Mouse (Mus musculus): Measurements from ENCODE around the gene Icam1. TPM values are rescaled to one million over a fixed set of nuclear protein-coding genes. Genes with fewer than 3 reads are reported as not detected.
"Not testable (repeated sequence)": the region's sequence is repeated elsewhere in the genome, so short reads cannot be mapped to it uniquely, and the experiment has no call there.

Gene Icam1
- polyA plus RNA-seq, 1 experiment from 2014 or later, result 4.1 TPM

DNA sequence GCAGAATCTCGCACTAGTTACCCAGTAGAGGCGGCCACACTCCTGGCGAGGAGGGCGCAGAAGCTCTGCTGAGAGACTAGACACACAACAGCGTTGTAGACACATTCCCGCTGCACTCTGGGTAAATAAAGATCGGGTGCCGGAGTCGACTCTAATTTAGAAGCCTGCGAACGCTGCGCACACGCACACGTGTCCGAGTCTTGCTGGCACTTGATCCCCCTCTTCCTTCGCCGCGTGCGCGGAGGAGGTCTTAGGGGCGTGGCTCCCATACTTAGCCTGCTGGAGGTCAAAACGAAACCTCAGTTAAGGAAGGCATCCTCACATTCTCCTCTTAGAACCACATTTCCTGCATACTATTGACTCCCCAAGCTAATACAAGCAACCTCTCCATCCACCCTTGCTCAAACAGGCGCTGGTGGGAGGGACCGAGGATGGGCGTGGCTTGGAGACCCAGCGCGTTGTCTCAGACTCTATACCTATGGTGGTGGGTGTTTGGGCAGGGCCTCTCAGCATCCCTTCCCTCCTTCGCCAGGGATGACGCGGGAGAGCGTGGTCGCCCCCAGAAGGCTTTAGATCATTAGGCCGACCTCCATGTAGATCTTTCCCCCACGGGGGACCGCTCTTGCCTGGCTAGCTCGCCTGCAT lies 15.6 kb downstream of the Icam1 start:
- peak overlapping the region; percentile 50 for H3K4me3 ChIP-seq
- no peaks in the 10 kb centered on the region for H3K9me3 ChIP-seq
- WGBS, result 0% methylated on average over 36 of the region's 36 CpGs
- H3K27ac ChIP-seq, result no peak overlapping the region
- H3K27me3 ChIP-seq (ENCODE audit: poor library complexity, severe bottlenecking), result peaks cover 100% of the 10 kb centered on the region
- DNase-seq (ENCODE audit: extremely low spot score, low spot score), result peak; percentile 60
- no peaks in the 10 kb centered on the region for H3K36me3 ChIP-seq (replicated peaks)
- peaks cover 68% of the 10 kb centered on the region for H3K4me1 ChIP-seq

DNA sequence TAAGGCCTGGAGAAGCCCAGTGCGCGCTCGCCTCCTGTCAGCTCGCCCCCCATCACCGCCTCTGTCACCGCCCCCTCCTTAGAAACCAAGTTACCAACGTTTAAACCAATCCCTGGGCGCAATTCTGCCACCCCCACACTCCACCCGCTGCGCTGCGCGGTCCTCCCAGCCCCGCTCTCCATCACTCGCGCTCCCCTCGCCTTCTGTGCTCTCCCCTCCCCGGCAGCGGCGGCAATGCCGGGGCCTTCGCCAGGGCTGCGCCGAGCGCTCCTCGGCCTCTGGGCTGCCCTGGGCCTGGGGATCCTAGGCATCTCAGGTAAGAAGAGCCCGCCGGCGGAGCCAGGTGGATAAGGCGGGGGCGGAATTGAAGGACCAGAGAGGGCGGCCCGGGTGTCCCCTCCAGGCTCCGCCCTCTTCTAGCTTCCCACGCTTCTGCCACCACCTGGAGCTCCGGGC lies 16.1 kb downstream of the Icam1 start, which contains the start of gene Icam5:
TSS of gene Icam5 (plus strand) at position 178 of the 456 bp plus-strand sequence.
- Histone ChIP-seq H3K27ac (peak within 1 kb of the TSS; percentile 5; the same call in 1 of the 2 replicates), H3K9me3 (no peaks in the 10 kb centered on the region), H3K27me3 (ENCODE audit: poor library complexity, severe bottlenecking) (peaks cover 100% of the 10 kb centered on the region), H3K4me1 (peaks cover 74% of the 10 kb centered on the region), H3K36me3 (replicated peaks) (no peaks in the 10 kb centered on the region), H3K4me3 (peak within 1 kb of the TSS; percentile 50)
- WGBS, result under 1% methylated on average over 35 of the region's 35 CpGs
- peak; percentile 39 for DNase-seq (ENCODE audit: extremely low spot score, low spot score)

DNA sequence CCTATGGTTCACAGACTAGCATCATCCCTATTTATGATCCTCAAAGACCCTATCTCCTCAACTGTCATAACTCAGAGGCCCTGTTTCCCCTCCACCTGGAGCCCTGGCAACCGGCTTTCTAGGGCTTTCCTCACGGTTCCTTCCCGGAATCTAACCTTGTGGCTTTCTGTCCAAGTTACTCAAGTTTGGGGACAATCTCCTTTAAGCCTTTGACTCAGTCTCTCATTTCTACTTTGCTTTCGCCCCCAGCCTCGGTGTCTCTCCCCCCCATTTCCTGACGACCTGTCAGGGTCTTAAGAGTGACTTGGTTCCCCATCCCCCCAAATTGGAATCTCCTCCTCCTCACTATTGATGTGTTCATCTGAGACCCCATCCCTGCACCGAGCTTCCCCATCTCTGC lies 16.7 kb downstream of the Icam1 start:
- WGBS, result 4% methylated on average over 7 of the region's 7 CpGs
- peaks cover 100% of the 10 kb centered on the region for H3K27me3 ChIP-seq (ENCODE audit: poor library complexity, severe bottlenecking)

DNA sequence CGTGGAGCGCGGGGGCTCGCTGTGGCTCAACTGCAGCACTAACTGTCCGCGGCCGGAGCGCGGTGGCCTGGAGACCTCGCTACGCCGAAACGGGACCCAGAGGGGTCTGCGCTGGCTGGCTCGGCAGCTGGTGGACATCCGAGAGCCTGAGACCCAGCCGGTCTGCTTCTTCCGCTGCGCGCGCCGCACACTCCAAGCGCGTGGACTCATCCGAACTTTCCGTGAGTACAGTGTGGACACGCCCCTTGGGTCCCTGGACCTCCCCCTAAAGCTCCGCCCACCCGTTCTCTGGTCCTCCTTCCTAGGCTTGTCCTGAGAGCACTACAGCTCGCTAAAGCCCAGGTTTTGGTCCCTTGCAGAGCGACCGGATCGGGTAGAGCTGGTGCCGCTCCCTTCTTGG lies 17.4 kb downstream of the Icam1 start:
- Histone ChIP-seq H3K4me1 (peaks cover 81% of the 10 kb centered on the region), H3K36me3 (replicated peaks) (no peaks in the 10 kb centered on the region)

More for the DNA sequence above, 16.7 kb downstream of the Icam1 start:
- H3K9me3 ChIP-seq, result no peaks in the 10 kb centered on the region
- peaks cover 80% of the 10 kb centered on the region for H3K4me1 ChIP-seq
- H3K36me3 ChIP-seq (replicated peaks), result no peaks in the 10 kb centered on the region
- no peak overlapping the region for H3K27ac ChIP-seq
- DNase-seq (ENCODE audit: extremely low spot score, low spot score), result no peak
- H3K4me3 ChIP-seq, result peak overlapping the region; percentile 50

DNA sequence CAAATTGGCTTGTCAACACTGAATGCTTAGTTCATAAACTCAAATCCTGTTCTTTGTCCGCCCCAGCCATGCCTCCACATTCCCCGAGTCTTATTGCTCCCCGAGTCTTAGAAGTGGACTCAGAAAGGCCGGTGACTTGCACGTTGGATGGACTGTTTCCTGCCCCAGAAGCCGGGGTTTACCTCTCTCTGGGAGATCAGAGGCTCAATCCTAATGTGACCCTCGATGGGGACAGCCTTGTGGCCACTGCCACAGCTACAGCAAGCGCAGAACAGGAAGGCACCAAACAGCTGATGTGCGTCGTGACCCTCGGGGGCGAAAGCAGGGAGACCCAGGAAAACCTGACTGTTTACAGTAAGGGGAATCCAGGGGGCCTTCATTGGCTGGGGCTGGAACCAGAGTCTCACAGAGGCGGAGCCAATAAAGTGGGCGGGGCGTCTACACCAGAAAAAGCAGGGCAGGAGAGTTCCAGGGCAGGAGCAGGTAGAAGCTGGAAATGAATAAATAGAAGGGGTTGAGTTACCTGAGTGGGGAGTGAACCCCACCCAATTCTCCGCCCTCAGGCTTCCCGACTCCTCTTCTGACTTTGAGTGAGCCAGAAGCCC lies 18.8 kb downstream of the Icam1 start:
- Histone ChIP-seq H3K9me3 (peaks cover 6% of the 10 kb centered on the region; the same call in 1 of the 2 replicates), H3K4me3 (no peak overlapping the region), H3K36me3 (replicated peaks) (no peaks in the 10 kb centered on the region), H3K27ac (no peak overlapping the region), H3K4me1 (peaks cover 80% of the 10 kb centered on the region), H3K27me3 (ENCODE audit: poor library complexity, severe bottlenecking) (peaks cover 100% of the 10 kb centered on the region)
- 1% methylated on average over 17 of the region's 17 CpGs for WGBS
- peak; percentile 26 for DNase-seq (ENCODE audit: extremely low spot score, low spot score)

More for the DNA sequence above, 17.4 kb downstream of the Icam1 start:
- WGBS, result under 1% methylated on average over 34 of the region's 34 CpGs
- Histone ChIP-seq H3K4me3 (peak overlapping the region; percentile 50), H3K27ac (no peak overlapping the region), H3K9me3 (no peaks in the 10 kb centered on the region), H3K27me3 (ENCODE audit: poor library complexity, severe bottlenecking) (peaks cover 100% of the 10 kb centered on the region)
- peak; percentile 71 for DNase-seq (ENCODE audit: extremely low spot score, low spot score)

DNA sequence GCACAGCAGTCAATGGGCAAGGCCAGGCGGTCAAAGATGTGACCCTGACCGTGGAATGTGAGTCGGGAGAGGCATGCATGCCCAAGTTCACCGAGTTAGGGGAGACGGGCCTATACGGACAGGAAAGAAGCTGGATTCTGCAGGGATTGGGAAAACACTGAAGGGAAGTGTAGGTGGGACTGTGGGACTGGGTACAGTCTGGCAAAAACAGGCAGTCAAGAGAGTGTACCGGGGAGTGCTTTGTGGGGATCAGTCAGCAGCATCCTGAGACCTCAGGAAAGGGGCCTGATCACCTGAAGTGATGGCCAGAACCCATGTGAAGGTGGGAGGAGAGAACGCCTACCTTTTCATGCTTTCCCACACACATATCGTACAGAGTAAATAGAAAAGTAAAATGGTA lies 19.8 kb downstream of the Icam1 start:
- no peaks in the 10 kb centered on the region for H3K36me3 ChIP-seq (replicated peaks)
- peak overlapping the region; percentile 24; the same call in 1 of the 2 replicates for H3K4me3 ChIP-seq
- peaks cover 6% of the 10 kb centered on the region; the same call in 1 of the 2 replicates for H3K9me3 ChIP-seq
- no peak for DNase-seq (ENCODE audit: extremely low spot score, low spot score)
- peaks cover 70% of the 10 kb centered on the region for H3K4me1 ChIP-seq
- peaks cover 100% of the 10 kb centered on the region for H3K27me3 ChIP-seq (ENCODE audit: poor library complexity, severe bottlenecking)
- WGBS, result 10% methylated on average over 9 of the region's 9 CpGs
- no peak overlapping the region for H3K27ac ChIP-seq

DNA sequence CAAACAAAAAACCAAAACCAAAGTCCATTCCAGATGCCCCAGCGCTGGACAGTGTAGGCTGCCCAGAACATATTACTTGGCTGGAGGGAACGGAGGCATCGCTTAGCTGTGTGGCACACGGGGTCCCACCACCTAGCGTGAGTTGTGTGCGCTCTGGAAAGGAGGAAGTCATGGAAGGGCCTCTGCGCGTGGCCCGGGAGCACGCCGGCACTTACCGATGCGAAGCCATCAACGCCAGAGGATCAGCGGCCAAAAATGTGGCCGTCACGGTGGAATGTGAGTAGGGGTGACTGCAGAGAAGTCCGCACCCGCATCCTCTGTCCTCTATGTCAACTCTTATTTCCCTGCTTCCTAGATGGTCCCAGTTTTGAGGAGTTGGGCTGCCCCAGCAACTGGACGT lies 20.4 kb downstream of the Icam1 start:
- Histone ChIP-seq H3K9me3 (peaks cover 6% of the 10 kb centered on the region; the same call in 1 of the 2 replicates), H3K4me3 (no peak overlapping the region), H3K27me3 (ENCODE audit: poor library complexity, severe bottlenecking) (peaks cover 100% of the 10 kb centered on the region), H3K27ac (no peak overlapping the region), H3K4me1 (peaks cover 66% of the 10 kb centered on the region), H3K36me3 (replicated peaks) (no peaks in the 10 kb centered on the region)
- DNase-seq (ENCODE audit: extremely low spot score, low spot score), result no peak
- 5% methylated on average over 20 of the region's 20 CpGs for WGBS

DNA sequence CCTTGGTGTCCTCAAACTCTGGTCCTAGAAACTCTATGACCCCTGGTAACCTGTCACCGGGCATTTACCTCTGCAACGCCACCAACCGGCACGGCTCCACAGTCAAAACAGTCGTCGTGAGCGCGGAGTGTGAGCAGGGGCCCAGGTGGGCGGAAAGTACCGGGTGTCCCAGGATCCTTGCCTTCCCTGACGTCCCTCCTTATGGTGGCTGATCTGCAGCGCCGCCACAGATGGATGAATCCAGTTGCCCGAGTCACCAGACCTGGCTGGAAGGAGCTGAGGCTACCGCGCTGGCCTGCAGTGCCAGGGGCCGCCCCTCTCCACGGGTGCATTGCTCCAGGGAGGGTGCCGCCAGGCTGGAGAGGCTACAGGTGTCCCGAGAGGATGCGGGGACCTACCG lies 20.9 kb downstream of the Icam1 start:
- peaks cover 61% of the 10 kb centered on the region for H3K4me1 ChIP-seq
- H3K9me3 ChIP-seq, result peaks cover 6% of the 10 kb centered on the region; the same call in 1 of the 2 replicates
- peaks cover 99% of the 10 kb centered on the region for H3K27me3 ChIP-seq (ENCODE audit: poor library complexity, severe bottlenecking)
- WGBS, result 3% methylated on average over 22 of the region's 22 CpGs
- no peak overlapping the region for H3K27ac ChIP-seq
- H3K4me3 ChIP-seq, result peak overlapping the region; percentile 49; the same call in 1 of the 2 replicates
- no peaks in the 10 kb centered on the region for H3K36me3 ChIP-seq (replicated peaks)
- no peak for DNase-seq (ENCODE audit: extremely low spot score, low spot score)

DNA sequence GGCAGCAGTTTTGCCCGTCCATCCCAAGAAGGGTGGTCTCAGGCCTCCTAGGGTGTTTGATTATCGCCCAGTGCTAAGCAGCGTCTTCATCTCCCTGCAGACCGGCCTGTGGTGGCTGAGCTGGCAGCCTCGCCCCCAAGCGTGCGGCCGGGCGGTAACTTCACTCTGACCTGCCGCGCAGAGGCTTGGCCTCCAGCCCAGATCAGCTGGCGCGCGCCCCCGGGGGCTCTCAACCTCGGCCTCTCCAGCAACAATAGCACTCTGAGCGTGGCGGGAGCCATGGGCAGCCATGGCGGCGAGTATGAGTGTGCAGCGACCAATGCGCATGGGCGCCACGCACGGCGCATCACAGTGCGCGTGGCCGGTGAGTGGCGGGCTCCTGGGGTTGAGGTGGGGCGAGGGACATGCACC lies 21.7 kb downstream of the Icam1 start:
- WGBS, result 2% methylated on average over 31 of the region's 31 CpGs
- no peaks in the 10 kb centered on the region for H3K36me3 ChIP-seq (replicated peaks)
- H3K4me3 ChIP-seq, result peak overlapping the region; percentile 49
- peak overlapping the region; percentile 40; the same call in 1 of the 2 replicates for H3K27ac ChIP-seq
- no peak for DNase-seq (ENCODE audit: extremely low spot score, low spot score)
- H3K9me3 ChIP-seq, result peaks cover 6% of the 10 kb centered on the region; the same call in 1 of the 2 replicates
- H3K27me3 ChIP-seq (ENCODE audit: poor library complexity, severe bottlenecking), result peaks cover 95% of the 10 kb centered on the region
- peaks cover 53% of the 10 kb centered on the region for H3K4me1 ChIP-seq

DNA sequence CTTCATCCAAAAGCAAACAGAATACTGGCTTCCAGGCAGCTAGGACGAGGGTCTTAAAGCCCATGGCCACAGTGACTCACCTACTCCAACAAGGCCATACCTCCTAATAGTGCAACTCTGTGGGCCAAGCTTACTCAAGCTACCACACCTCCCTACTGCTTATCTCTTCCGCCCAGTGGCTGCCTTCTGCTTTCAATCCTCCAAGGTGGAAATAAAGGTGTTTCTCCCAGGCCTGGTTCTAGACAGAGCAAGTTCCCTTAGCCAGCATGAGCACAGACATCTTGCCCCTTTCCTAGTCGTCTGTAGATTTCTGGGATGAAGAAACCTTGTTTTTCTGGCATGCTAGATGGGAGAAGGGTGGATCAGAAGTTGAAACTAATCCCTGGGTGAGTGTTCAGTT lies 24.0 kb downstream of the Icam1 start:
- H3K36me3 ChIP-seq (replicated peaks), result no peaks in the 10 kb centered on the region
- H3K27ac ChIP-seq, result no peak overlapping the region
- peaks cover 72% of the 10 kb centered on the region for H3K27me3 ChIP-seq (ENCODE audit: poor library complexity, severe bottlenecking)
- DNase-seq (ENCODE audit: extremely low spot score, low spot score), result no peak
- H3K9me3 ChIP-seq, result peaks cover 6% of the 10 kb centered on the region; the same call in 1 of the 2 replicates
- 75% methylated on average over 3 of the region's 3 CpGs for WGBS
- no peak overlapping the region for H3K4me3 ChIP-seq
- peaks cover 36% of the 10 kb centered on the region for H3K4me1 ChIP-seq

DNA sequence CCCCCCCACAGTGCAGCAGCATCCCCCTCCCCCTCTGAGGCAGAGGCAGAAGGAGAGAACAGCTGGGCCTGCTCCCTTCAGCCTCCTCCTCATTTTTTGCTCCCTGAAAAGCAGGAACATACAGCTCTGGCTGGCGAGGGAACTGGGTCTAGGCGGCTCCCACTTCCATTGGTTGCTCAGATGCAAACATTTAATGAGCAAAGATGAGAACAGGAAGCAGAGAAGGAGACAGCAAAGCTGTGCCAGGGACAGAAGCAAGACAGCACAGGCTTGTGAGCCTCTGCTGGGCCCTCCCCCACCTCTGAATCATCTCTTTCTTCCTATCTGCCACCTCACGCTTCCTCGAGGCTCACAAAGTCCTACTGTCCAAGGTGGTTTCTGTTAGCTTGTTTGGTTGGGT lies 25.5 kb downstream of the Icam1 start:
- no peak overlapping the region for H3K27ac ChIP-seq
- peaks cover 6% of the 10 kb centered on the region; the same call in 1 of the 2 replicates for H3K9me3 ChIP-seq
- 53% methylated on average over 4 of the region's 4 CpGs for WGBS
- DNase-seq (ENCODE audit: extremely low spot score, low spot score), result no peak
- H3K4me1 ChIP-seq, result peaks cover 24% of the 10 kb centered on the region
- H3K36me3 ChIP-seq (replicated peaks), result no peaks in the 10 kb centered on the region
- H3K4me3 ChIP-seq, result no peak overlapping the region
- H3K27me3 ChIP-seq (ENCODE audit: poor library complexity, severe bottlenecking), result peaks cover 57% of the 10 kb centered on the region

DNA sequence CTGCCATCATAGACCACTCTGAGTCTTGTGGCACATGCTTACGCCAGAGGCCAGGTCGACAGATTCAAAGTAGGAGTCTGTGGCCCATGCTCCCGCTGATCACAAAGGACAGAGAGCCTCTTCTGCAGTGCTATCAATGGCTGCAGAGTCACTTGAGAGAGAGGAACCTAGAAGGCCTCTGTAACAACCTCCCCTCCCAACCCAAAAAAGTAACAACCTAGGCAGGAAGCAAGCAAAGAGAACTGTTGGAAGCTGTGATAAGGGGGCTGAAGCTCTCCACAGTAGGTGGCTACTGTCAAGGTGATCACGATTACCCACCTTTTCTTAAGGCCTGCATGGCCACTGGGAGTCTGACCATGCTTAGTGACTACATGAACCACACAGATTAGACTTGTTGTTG lies 27.8 kb downstream of the Icam1 start:
- Histone ChIP-seq H3K4me3 (no peak overlapping the region), H3K36me3 (replicated peaks) (no peaks in the 10 kb centered on the region), H3K27ac (no peak overlapping the region), H3K27me3 (ENCODE audit: poor library complexity, severe bottlenecking) (peaks cover 34% of the 10 kb centered on the region), H3K4me1 (peaks cover 4% of the 10 kb centered on the region; the same call in 1 of the 2 replicates), H3K9me3 (peaks cover 6% of the 10 kb centered on the region; the same call in 1 of the 2 replicates)
- WGBS, result 86% methylated on average over 4 of the region's 4 CpGs
- no peak for DNase-seq (ENCODE audit: extremely low spot score, low spot score)

DNA sequence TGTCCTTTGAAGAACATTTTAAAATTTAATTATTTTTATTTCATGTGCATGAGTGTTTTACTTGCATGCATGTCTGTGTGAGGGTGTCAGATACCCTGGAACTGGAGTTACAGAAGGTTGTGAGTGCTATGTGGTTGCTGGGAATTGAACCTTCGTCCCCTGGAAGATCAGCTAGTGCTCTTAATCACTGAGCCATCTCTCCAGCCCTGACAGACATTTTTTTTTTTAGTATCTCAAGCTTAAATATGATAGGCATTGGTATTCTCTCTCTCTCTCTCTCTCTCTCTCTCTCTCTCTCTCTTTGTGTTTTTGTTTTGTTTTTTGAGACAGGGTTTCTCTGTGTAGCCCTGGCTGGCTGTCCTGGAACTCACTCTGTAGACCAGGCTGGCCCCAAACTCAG lies 29.0 kb downstream of the Icam1 start:
- WGBS, result 60% methylated on average over 1 of the region's 1 CpGs
- H3K27ac ChIP-seq; H3K4me3 ChIP-seq; H3K36me3 ChIP-seq (replicated peaks); H3K4me1 ChIP-seq; H3K9me3 ChIP-seq; DNase-seq (ENCODE audit: extremely low spot score, low spot score): not testable (repeated sequence)
- H3K27me3 ChIP-seq (ENCODE audit: poor library complexity, severe bottlenecking), result peaks cover 22% of the 10 kb centered on the region

Data from forebrain, embryonic 10.5 days (tissue).